Mouse (Mus musculus): ENCODE results near the gene Ifnl3. TPM values are rescaled to one million over a fixed set of nuclear protein-coding genes. Genes with fewer than 3 reads are reported as not detected.
"Not testable (repeated sequence)": the region's sequence is repeated elsewhere in the genome, so short reads cannot be mapped to it uniquely, and the experiment has no call there.

The Ifnl3 gene
- polyA plus RNA-seq, 2 experiments: not detected

GRCm38 (mm10) chr7:28495426-28495825 is 27.2 kb upstream of the Ifnl3 start:
- WGBS (ENCODE audit: insufficient replicate concordance): 66% methylated on average over 11 of the region's 11 CpGs
- H3K36me3 ChIP-seq (replicated peaks; ENCODE audit: control insufficient read depth, insufficient read depth, low read depth): no peaks in the 10 kb centered on the region
- no peak overlapping the region for H3K9ac ChIP-seq (replicated peaks)
- no peaks in the 10 kb centered on the region for H3K4me1 ChIP-seq (replicated peaks; ENCODE audit: control insufficient read depth in 2 of 2, insufficient read depth in 2 of 2, low read length in 1 of 2)
- DNase-seq (ENCODE audit: low read depth in 3 of 3, low spot score in 3 of 3): no peak
- no peaks in the 10 kb centered on the region for H3K9me3 ChIP-seq (ENCODE audit: control insufficient read depth, low read length)
- no peak overlapping the region for H3K4me3 ChIP-seq (ENCODE audit: insufficient read depth in 1 of 2, low read depth in 2 of 2, low read length in 2 of 2)
- no peak overlapping the region for H3K4me2 ChIP-seq (ENCODE audit: low read depth)
- no peak overlapping the region for H3K27ac ChIP-seq
- no peak for ATAC-seq (ENCODE audit: insufficient read depth)
- no peaks in the 10 kb centered on the region for H3K27me3 ChIP-seq (ENCODE audit: control insufficient read depth, insufficient read depth, low read length)
- no peak for TF ChIP-seq CTCF (IDR thresholded peaks at IDR 0.05; ENCODE audit: low read depth)
- TF ChIP-seq EP300 (IDR thresholded peaks at IDR 0.05; ENCODE audit: low read depth): no peak

GRCm38 (mm10) chr7:28505585-28505984 is 17.1 kb upstream of the Ifnl3 start:
- Histone ChIP-seq H3K4me2 (ENCODE audit: low read depth) (no peak overlapping the region), H3K36me3 (replicated peaks; ENCODE audit: control insufficient read depth, insufficient read depth, low read depth) (no peaks in the 10 kb centered on the region), H3K4me1 (replicated peaks; ENCODE audit: control insufficient read depth in 2 of 2, insufficient read depth in 2 of 2, low read length in 1 of 2) (no peaks in the 10 kb centered on the region), H3K27ac (no peak overlapping the region), H3K27me3 (ENCODE audit: control insufficient read depth, insufficient read depth, low read length) (no peaks in the 10 kb centered on the region), H3K9me3 (ENCODE audit: control insufficient read depth, low read length) (no peaks in the 10 kb centered on the region), H3K4me3 (ENCODE audit: insufficient read depth in 1 of 2, low read depth in 2 of 2, low read length in 2 of 2) (no peak overlapping the region), H3K9ac (replicated peaks) (no peak overlapping the region)
- DNase-seq (ENCODE audit: low read depth in 3 of 3, low spot score in 3 of 3) (no peak), ATAC-seq (ENCODE audit: insufficient read depth) (no peak)
- WGBS (ENCODE audit: insufficient replicate concordance): 6% methylated on average over 5 of the region's 5 CpGs
- TF ChIP-seq EP300 (IDR thresholded peaks at IDR 0.05; ENCODE audit: low read depth): no peak

GRCm38 (mm10) chr7:28509121-28509520 is 13.5 kb upstream of the Ifnl3 start:
- not testable (repeated sequence) for ATAC-seq (ENCODE audit: insufficient read depth); DNase-seq (ENCODE audit: low read depth in 3 of 3, low spot score in 3 of 3); H3K4me2 ChIP-seq (ENCODE audit: low read depth); H3K27ac ChIP-seq; H3K36me3 ChIP-seq (replicated peaks; ENCODE audit: control insufficient read depth, insufficient read depth, low read depth); H3K9me3 ChIP-seq (ENCODE audit: control insufficient read depth, low read length); H3K4me1 ChIP-seq (replicated peaks; ENCODE audit: control insufficient read depth in 2 of 2, insufficient read depth in 2 of 2, low read length in 1 of 2); H3K4me3 ChIP-seq (ENCODE audit: insufficient read depth in 1 of 2, low read depth in 2 of 2, low read length in 2 of 2); H3K27me3 ChIP-seq (ENCODE audit: control insufficient read depth, insufficient read depth, low read length); H3K9ac ChIP-seq (replicated peaks)
- 49% methylated on average over 2 of the region's 2 CpGs for WGBS (ENCODE audit: insufficient replicate concordance)

GRCm38 (mm10) chr7:28510405-28510974 is 12.1 kb upstream of the Ifnl3 start, which contains the start of gene Ifnl2:
Gene Ifnl2 (minus strand): TSS chr7:28510455.
- ATAC-seq (ENCODE audit: insufficient read depth); H3K4me2 ChIP-seq (ENCODE audit: low read depth); H3K4me1 ChIP-seq (replicated peaks; ENCODE audit: control insufficient read depth in 2 of 2, insufficient read depth in 2 of 2, low read length in 1 of 2); H3K9me3 ChIP-seq (ENCODE audit: control insufficient read depth, low read length); H3K4me3 ChIP-seq (ENCODE audit: insufficient read depth in 1 of 2, low read depth in 2 of 2, low read length in 2 of 2); H3K27ac ChIP-seq; H3K36me3 ChIP-seq (replicated peaks; ENCODE audit: control insufficient read depth, insufficient read depth, low read depth); H3K9ac ChIP-seq (replicated peaks); H3K27me3 ChIP-seq (ENCODE audit: control insufficient read depth, insufficient read depth, low read length); DNase-seq (ENCODE audit: low read depth in 3 of 3, low spot score in 3 of 3): not testable (repeated sequence)
- 39% methylated on average over 8 of the region's 8 CpGs for WGBS (ENCODE audit: insufficient replicate concordance)

- 55% methylated on average over 8 of the region's 8 CpGs for WGBS (ENCODE audit: insufficient replicate concordance)
- Histone ChIP-seq H3K4me1 (replicated peaks; ENCODE audit: control insufficient read depth in 2 of 2, insufficient read depth in 2 of 2, low read length in 1 of 2) (no peaks in the 10 kb centered on the region), H3K9me3 (ENCODE audit: control insufficient read depth, low read length) (no peaks in the 10 kb centered on the region), H3K9ac (replicated peaks) (no peak overlapping the region), H3K36me3 (replicated peaks; ENCODE audit: control insufficient read depth, insufficient read depth, low read depth) (no peaks in the 10 kb centered on the region), H3K27ac (no peak overlapping the region), H3K4me2 (ENCODE audit: low read depth) (no peak overlapping the region), H3K27me3 (ENCODE audit: control insufficient read depth, insufficient read depth, low read length) (no peaks in the 10 kb centered on the region), H3K4me3 (ENCODE audit: insufficient read depth in 1 of 2, low read depth in 2 of 2, low read length in 2 of 2) (no peak overlapping the region)
- ATAC-seq (ENCODE audit: insufficient read depth): no peak
- TF ChIP-seq CTCF (IDR thresholded peaks at IDR 0.05; ENCODE audit: low read depth): no peak
- no peak for TF ChIP-seq EP300 (IDR thresholded peaks at IDR 0.05; ENCODE audit: low read depth)
- DNase-seq (ENCODE audit: low read depth in 3 of 3, low spot score in 3 of 3): no peak
Observed at GRCm38 (mm10) chr7:28511441-28511840, 11.2 kb upstream of the Ifnl3 start.

Data from liver, embryonic 14.5 days (tissue).